Mouse (Mus musculus) lung, adult 2 months (tissue): ENCODE results near the gene Angptl6. TPM values are rescaled to one million over a fixed set of nuclear protein-coding genes. Genes with fewer than 3 reads are reported as not detected.

Experiments
- DNase-seq: peaks from one replicate; pipeline ENCODE4 v3.0.0; 2022
- H3K4me1 ChIP-seq: fragments of 200-500 bp; 2 replicates; pipeline ENCODE4 v1.6.1; 2011; ENCODE audit warnings: low read length; ENCODE audit not compliant: control insufficient read depth, insufficient read depth
- H3K4me3 ChIP-seq: fragments of 200-500 bp; replicated peaks from 2 replicates; pipeline ENCODE3; 2011; ENCODE audit warnings: low read depth, mild to moderate bottlenecking, control low read depth, low read length; ENCODE audit errors: extremely low read depth
- CTCF ChIP-seq: fragments of 200-500 bp; IDR thresholded peaks from 2 replicates; pipeline ENCODE4 v1.5.1; 2011; ENCODE audit warnings: mild to moderate bottlenecking, low read length, control low read depth; ENCODE audit not compliant: insufficient read depth
- POLR2A ChIP-seq: fragments of 200-500 bp; IDR thresholded peaks from 2 replicates; pipeline ENCODE4 v1.6.1; 2011; ENCODE audit warnings: low read depth, mild to moderate bottlenecking, control low read depth, low read length, borderline replicate concordance; ENCODE audit errors: extremely low read depth
- WGBS: fragments of 180-500 bp; shearing (Covaris S2); methylation state at CpG from one replicate; pipeline ENCODE4 v1.1.7; 2018; 5-methylcytosine and 5-hydroxymethylcytosine counted together
- polyA plus RNA-seq: library from polyadenylated mRNA; depleted of rRNA; stranded (reverse); fragments of >200 nt; gene quantifications from 2 replicates; pipeline ENCODE4 v1.2.3, GENCODE M21; 2012

The Angptl6 gene
- polyA plus RNA-seq, 1 experiment, result 3.5 TPM

- 90% methylated on average over 6 of the region's 6 CpGs for whole genome bisulfite sequencing
- H3K4me1 ChIP-seq, result no peaks in the 10 kb centered on the region; the same call in 1 of the 2 replicates
- no peak for DNase-seq
- no peak for TF ChIP-seq POLR2A
- TF ChIP-seq CTCF, result no peak
- H3K4me3 ChIP-seq, result no peak overlapping the region
Observed at GRCm38 (mm10) chr9:20887191-20887590, 7.7 kb upstream of the Angptl6 start.

DNA sequence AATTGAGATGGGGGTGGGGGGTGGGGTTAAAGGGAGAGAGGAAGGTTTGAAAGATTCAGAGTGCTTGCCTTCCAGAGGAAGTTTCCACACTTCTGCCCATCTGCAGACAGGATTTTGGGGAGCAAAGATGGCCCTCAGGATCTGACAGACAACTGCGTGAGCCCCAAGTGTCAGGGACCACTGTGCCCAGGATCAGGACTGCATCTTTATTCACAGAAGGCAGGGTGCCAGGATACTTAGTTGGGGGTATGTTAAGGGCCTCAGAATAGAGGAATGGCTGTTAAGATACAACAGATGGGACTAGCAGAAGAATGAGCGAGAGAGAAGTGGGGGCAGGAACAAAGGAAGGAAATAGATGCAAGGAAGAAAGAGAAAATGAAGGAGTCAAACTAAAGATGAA lies 7.0 kb upstream of the Angptl6 start:
- Histone ChIP-seq H3K4me1 (no peaks in the 10 kb centered on the region; the same call in 1 of the 2 replicates), H3K4me3 (no peak overlapping the region)
- TF ChIP-seq CTCF (no peak), POLR2A (no peak)
- DNase-seq, result no peak
- 96% methylated on average over 2 of the region's 2 CpGs for WGBS

DNA sequence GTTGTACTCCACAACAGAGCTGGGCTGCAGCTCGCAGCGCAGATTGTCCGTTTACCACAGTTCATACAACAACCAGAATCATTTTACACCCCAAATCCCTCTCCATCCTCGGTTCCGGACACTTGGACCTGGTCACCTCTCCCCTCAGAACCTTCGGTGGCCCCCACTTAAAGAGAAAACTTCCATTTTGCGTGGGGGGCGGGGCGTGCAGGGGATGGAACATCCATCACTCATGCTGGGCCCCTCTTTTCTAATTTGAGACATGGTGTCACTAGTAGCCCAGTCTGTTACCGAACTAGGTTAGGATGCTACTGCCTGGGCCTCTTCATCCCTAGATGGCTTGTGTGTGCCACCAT lies 839 bp downstream of the Angptl6 start:
- no peak for DNase-seq
- H3K4me3 ChIP-seq, result peak overlapping the region; percentile 52
- peaks cover 4% of the 10 kb centered on the region; the same call in 1 of the 2 replicates for H3K4me1 ChIP-seq
- TF ChIP-seq POLR2A, result no peak
- TF ChIP-seq CTCF, result no peak
- 15% methylated on average over 10 of the region's 10 CpGs for WGBS

DNA sequence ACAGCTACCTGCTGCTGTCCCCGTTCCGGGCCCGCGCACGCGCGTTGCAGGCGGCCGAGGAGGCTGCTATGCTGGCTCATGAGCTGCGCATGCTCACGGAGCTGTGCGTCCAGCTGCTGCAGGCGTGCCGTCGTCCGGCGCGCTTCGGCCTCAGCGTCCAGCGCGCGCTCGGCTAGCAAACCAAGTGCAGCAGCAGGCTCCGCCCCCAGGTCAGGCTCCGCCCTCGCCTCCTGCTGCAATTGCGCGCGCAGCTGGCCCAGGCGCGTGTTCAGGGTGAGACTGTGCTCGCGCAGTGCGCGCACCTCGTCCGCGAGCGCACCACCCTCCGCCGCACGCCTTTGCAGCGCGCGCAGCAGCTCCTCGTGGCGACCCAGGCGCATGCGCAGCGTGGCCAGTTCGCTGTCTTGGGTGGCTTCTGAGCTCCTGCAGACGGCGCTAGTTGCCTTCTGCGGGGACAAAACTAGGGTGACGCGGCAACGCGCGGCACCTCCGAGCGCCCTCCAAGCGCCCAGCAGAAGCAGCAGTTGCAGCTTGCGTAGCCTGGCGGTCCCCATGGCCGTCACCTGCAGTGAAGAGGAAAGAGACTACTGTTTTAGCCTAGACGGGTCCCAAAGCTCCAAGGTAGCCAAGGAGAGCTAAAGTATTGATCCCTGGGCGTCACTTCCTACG lies 1.4 kb downstream of the Angptl6 start:
- Histone ChIP-seq H3K4me3 (peak overlapping the region; percentile 68), H3K4me1 (peaks cover 4% of the 10 kb centered on the region; the same call in 1 of the 2 replicates)
- under 1% methylated on average over 69 of the region's 69 CpGs for WGBS
- TF ChIP-seq CTCF (peak; percentile 70), POLR2A (peak; percentile 85)
- DNase-seq, result peak; percentile 99

- Histone ChIP-seq H3K4me1 (peaks cover 4% of the 10 kb centered on the region; the same call in 1 of the 2 replicates), H3K4me3 (peak overlapping the region; percentile 68)
- no peak for TF ChIP-seq CTCF
- peak; percentile 90 for TF ChIP-seq POLR2A
- 34% methylated on average over 14 of the region's 14 CpGs for WGBS
- no peak for DNase-seq
Observed at GRCm38 (mm10) chr9:20877118-20878040, 2.1 kb downstream of the Angptl6 start.

DNA sequence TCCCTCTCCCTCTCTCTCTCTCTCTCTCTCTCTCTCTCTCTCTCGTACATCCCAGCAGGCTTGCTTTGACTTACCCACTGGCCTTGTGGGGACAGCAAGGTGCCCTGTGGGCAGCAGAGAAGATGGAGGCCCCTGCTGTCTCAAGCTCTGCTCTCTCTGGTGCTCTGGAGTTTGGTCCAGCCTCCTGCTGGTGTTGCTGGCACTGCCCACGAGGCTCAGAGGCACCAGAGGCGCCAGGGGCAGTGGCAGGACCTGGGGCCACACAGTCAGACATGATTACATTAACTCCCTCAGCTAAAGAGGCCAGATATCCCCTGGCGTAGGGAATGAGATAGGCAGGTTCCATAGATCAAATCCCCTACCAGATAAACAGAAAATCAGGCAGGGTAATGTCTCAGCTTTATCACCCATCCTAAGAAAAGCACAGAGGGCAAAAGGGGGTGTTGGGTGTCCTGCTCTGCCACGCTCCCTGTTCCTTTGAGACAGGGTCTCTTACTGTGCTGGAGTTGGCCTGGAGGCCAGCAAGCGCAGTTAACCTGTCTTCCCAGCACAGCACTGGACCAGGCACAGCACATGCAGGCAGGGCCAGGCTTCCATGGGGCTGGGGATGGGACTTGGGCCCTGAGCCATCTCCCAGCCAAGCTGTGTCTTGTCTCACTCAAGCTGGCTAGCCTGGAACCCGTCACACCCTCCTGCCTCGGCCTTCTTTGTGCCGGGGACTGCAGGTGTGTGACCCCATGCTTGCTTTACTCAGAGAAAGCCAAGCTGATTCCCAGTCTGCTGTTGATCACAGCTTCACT lies 3.0 kb downstream of the Angptl6 start:
- Histone ChIP-seq H3K4me1 (peaks cover 4% of the 10 kb centered on the region; the same call in 1 of the 2 replicates), H3K4me3 (no peak overlapping the region)
- DNase-seq, result no peak
- 72% methylated on average over 8 of the region's 9 CpGs for WGBS
- no peak for TF ChIP-seq CTCF
- no peak for TF ChIP-seq POLR2A

GRCm38 (mm10) chr9:20875021-20875790 lies 4.3 kb downstream of the Angptl6 start:
- no peak for DNase-seq
- Histone ChIP-seq H3K4me3 (no peak overlapping the region), H3K4me1 (peaks cover 4% of the 10 kb centered on the region; the same call in 1 of the 2 replicates)
- TF ChIP-seq POLR2A, result no peak
- TF ChIP-seq CTCF, result no peak
- 65% methylated on average over 23 of the region's 23 CpGs for WGBS

DNA sequence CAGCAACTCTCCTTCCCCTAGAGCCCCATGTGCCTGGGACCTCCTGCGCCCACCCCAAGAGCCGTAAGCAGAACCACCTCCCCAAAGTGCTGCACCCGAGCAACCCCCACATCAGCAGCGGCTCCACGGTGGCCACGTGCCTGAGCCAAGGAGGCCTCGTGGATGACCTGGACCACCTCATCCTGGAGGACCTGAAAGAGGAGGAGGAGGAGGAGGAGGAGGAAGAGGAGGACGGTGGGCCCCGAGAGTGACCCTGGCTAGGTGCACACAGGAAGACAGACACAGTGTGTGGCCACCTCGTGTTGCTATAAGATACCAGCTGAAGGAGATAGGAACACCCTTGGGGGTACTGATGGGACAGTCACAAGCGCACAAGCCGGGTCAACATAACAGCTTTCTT lies 6.0 kb downstream of the Angptl6 start:
- Histone ChIP-seq H3K4me3 (no peak overlapping the region), H3K4me1 (peaks cover 7% of the 10 kb centered on the region; the same call in 1 of the 2 replicates)
- TF ChIP-seq POLR2A (no peak), CTCF (no peak)
- WGBS, result 90% methylated on average over 12 of the region's 12 CpGs
- DNase-seq, result no peak
